Mouse (Mus musculus): ENCODE results near the gene Akr1c14. TPM values are rescaled to one million over a fixed set of nuclear protein-coding genes. Genes with fewer than 3 reads are reported as not detected.
"Not testable (repeated sequence)": the region's sequence is repeated elsewhere in the genome, so short reads cannot be mapped to it uniquely, and the experiment has no call there.

Akr1c14 gene
- total RNA-seq, 2 experiments from 2014 or later: 0.94 to 1.8 TPM

DNA sequence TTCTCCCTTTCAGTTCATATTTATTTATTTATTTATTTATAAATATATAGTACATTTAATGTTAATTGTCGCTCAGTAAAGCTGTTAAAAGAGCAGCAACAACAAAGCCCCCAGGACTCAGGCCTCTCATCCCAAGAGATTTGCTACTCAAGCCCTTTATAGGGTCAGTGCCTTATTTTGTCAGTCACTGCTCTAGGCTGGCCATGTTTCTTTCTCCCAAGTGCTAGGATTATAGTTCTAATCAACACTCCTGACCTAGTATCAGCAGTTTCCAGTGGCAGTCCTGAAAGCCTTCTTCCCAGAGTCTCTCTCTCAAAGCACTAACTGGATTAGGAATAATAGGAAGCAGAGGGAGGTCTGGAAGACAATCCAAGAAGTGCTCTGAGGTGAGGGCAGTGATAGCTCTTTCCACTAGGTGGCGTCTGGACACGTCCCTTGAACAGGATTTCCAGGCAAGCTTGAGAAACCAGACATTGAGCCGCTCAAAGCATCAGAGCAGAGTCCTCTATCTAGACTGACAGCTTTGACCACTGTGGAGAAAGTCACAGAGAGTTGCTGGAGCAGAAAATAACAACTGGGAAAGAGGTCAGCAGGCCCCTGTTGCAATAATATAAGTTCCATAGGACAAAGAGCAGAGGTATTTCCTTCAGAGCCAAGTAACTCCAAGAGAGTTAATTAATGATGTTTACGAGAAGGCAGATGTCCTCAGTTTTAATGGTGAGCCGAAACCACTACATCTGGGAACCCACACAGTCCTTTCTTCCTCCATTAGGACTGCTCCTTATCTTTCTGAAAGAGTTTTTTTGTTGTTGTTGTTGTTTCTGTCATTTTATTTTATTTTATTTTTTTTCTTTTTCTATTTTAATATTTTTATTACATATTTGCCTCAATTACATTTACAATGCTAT is 61.7 kb downstream of the Akr1c14 start:
- intact Hi-C loops (cut with DNase I): loop anchor here (5.0 kb wide), 1 partner anchor 172 kb away; no protein-coding TSS in a partner anchor
- peak; percentile 61 to 68 for DNase-seq (ENCODE audit: low spot score in 2 of 2)

DNA sequence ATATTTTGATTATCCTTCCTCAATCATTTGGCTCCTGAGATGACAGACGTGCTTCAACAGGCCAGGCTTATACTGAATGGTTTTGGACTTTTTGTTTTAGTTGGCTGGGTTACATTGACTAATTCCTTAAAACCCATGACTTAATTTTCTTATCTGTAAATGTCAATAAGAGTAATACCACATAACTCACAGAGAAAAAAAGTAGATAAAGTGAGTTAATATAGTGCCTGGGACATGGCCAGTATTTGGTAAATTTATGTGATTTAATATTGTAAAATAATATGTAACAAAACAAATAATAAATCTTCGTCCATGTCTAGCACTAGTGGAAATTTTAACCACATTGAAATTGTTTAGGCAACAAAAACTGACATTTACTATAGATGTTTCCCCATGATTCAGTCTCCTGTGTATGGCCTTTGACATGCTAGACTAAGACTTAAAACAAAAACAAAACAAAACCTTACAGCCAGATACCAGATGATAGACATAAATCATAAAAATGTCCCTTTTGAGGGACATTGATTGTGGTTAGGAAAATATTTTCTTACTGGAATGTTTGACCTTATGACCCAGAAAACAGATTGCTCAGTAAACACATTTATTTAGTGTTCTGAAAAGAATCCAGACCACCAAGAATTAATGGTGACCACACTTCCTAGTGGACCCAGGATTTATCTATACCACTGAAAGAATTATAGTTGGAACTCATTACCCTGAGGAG is 70.5 kb downstream of the Akr1c14 start:
- DNase-seq (ENCODE audit: low spot score in 2 of 2): no peak
- intact Hi-C loops (cut with DNase I): no loop called here

DNA sequence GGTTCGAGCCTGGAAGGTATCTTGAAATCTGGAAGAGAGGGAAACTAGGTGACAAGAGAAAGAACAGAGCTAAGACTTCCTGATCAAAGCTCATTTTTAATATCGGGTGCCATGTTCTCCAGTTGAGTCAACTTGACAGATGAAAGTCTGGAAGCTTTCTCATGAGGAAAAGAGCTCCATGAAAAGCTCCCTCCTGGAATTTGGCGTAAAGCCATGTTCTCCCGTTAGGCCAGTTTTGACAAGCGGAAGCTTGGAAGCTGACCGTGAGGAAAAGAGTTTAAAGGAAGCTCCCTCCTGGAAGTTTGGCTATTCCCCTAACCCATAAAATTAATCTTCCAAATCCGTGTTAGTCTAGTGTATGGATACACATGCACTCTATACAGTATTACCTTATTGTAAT is 74.3 kb downstream of the Akr1c14 start:
- DNase-seq (ENCODE audit: low spot score in 2 of 2): no peak
- intact Hi-C loops (cut with DNase I): no loop called here

DNA sequence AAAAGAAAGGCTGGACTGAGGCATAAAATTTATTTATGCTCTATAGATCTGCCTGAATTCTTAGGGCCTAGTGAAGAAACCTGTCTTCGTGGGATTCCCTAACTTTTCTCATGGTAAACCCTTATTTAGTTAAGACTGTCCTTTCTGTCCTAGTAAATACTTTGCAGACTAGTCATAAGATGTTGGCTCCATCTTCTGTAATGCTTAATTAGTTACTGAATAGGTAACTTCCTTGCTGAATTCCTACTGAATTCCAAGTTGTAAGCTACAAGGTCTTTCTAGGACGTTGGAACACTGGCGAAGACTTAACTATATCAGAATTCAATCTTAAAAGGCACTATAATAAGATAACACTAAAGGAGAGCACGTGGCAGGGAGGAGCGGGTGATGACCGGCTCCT is 75.7 kb downstream of the Akr1c14 start:
- DNase-seq (ENCODE audit: low spot score in 2 of 2); intact Hi-C loops (cut with DNase I): not testable (repeated sequence)

DNA sequence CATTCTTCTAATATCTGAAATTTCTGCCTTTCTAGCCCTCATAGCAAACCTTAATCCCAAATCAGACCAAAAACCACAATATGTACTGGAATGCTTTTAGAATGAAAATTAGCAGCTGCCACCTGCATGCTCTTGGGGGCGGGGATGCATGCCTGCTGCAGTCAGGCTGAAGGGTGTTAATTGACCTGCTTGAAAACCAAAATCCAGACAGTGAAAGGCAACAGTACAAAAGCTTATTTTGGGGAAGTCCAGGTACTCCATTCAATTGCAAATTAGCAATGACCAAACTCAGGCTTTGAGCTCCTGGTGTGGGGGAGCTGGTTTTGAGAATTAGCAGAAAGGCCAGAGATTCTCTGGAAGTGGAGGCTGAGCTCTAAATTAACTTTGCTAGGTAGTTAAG is 77.0 kb downstream of the Akr1c14 start:
- intact Hi-C loops (cut with DNase I); DNase-seq (ENCODE audit: low spot score in 2 of 2): not testable (repeated sequence)

DNA sequence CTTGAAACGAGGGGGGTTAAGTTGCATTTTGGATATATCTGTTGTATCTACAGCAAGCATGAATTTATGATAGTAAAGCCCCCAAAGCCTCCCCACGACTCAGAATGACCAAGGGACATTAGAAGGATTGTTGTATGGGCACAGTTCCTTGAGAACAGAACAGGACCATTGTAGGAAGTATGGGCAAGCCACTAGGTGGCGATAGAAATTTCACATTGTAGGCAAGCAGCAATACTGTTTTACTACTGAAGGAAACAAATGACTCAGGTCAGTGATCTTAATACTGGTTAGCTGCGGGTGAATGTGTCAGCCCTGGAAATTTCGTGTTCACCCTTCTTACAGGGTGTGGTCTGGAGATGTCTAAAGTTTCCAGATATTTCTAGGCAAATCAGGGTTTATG is 80.3 kb downstream of the Akr1c14 start:
- intact Hi-C loops (cut with DNase I): loop anchor here (2.0 kb wide), 1 partner anchor 152 kb away; no protein-coding TSS in a partner anchor
- DNase-seq (ENCODE audit: low spot score in 2 of 2): peak; percentile 11 to 49

DNA sequence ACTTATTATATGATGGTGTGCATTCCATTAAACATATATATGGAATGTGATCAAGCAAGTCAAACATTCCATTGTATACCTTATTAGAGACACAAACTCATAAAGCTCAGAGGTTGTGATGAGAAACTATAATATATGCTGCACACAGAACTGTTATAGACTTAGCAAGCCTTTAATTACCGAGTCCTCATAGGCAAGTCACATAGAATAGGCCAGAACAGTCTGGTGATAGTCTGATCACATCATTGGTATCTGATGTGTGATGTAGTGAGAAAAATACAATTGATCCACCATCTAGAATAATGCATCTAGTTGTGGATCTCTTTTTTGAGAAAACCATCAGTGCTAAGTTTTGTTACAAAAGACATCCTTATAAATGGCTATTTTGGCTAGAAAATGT is 82.5 kb downstream of the Akr1c14 start:
- intact Hi-C loops (cut with DNase I): loop anchor here (5.0 kb wide), 1 partner anchor 481 kb away; no protein-coding TSS in a partner anchor

DNA sequence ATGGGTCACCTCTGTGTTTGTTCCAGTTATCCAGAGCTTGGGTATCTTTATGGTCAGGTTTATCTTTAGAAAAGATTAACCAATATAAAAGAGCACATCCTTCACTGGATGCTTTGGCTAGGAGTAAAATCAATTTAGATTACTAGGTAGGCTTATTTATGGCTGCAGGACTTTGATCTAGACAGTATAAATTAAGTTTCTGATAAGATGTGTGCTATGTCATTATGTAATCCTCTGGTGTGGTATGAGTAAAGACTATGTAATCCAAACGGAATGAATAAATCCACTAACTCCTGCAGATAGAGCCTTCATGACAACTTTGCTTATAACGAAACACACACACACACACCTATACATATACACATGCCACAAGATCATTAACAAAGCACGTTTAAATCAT is 82.9 kb downstream of the Akr1c14 start:
- DNase-seq (ENCODE audit: low spot score in 2 of 2): no peak
- intact Hi-C loops (cut with DNase I): loop anchor here (5.0 kb wide), 1 partner anchor 481 kb away; no protein-coding TSS in a partner anchor

More for the DNA sequence above, 82.5 kb downstream of the Akr1c14 start:
- DNase-seq (ENCODE audit: low spot score in 2 of 2): no peak

DNA sequence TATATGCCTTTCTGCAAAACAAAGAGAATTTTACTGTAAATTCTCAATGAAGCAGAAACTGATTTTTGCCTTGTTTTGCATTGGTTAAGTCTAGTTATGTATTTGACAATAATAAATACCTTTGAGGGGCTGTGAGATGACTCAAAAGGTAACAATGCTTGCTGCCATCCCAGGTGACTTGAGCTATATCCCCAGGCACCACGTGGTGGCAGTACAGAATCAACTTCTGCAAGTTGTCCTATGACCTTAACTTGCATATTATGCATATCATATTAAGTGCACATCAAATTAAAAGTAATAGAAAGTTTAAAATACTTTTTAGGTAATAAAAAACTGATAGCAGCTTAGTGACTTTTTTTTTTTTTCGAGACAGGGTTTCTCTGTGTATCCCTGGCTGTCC is 84.3 kb downstream of the Akr1c14 start:
- peak in 1 of 2 experiments; percentile 9 for DNase-seq (ENCODE audit: low spot score in 2 of 2)
- intact Hi-C loops (cut with DNase I): loop anchor here (5.0 kb wide), 1 partner anchor 479 kb away; no protein-coding TSS in a partner anchor

Other genes starting within 250 kb of the Akr1c14 start
- gene Calml3, start 244.7 kb upstream of the Akr1c14 start, total RNA-seq (2021): not detected
- gene Calm4, start 211.3 kb upstream of the Akr1c14 start, total RNA-seq (2021): not detected
- not detected for gene Calm5, start 194.8 kb upstream of the Akr1c14 start, total RNA-seq (2021)
- 10 to 100 TPM; 44.0 to 50.3 TPM for gene Net1, start 130.8 kb upstream of the Akr1c14 start, total RNA-seq (2021)
- gene Tubal3, start 130.7 kb upstream of the Akr1c14 start, total RNA-seq (2021): not detected
- gene Ucn3, start 103.7 kb upstream of the Akr1c14 start, total RNA-seq (2021): under 1 TPM in 1 of 2 experiments, not detected in 1; 0.23 TPM
- gene Akr1c18, start 101.6 kb downstream of the Akr1c14 start, total RNA-seq (2021): 1 to 10 TPM; 1.1 to 1.7 TPM
- under 1 TPM in 1 of 2 experiments, not detected in 1; 0.50 TPM for gene Akr1c13, start 142.1 kb downstream of the Akr1c14 start, total RNA-seq (2021)
- gene Akr1c19, start 179.7 kb downstream of the Akr1c14 start, total RNA-seq (2021): not detected
- gene Akr1c12, start 230.4 kb downstream of the Akr1c14 start, total RNA-seq (2021): not detected

All from left cerebral cortex, postnatal 25 days (tissue).